Mouse (Mus musculus): Measurements from ENCODE around the gene Abtb1. TPM values are rescaled to one million over a fixed set of nuclear protein-coding genes. Genes with fewer than 3 reads are reported as not detected.

Abtb1 gene
- polyA plus RNA-seq (2012; ENCODE audit: insufficient read depth, insufficient read length, missing spikeins) = 8.6 and 12.6 TPM in 2 replicates

DNA sequence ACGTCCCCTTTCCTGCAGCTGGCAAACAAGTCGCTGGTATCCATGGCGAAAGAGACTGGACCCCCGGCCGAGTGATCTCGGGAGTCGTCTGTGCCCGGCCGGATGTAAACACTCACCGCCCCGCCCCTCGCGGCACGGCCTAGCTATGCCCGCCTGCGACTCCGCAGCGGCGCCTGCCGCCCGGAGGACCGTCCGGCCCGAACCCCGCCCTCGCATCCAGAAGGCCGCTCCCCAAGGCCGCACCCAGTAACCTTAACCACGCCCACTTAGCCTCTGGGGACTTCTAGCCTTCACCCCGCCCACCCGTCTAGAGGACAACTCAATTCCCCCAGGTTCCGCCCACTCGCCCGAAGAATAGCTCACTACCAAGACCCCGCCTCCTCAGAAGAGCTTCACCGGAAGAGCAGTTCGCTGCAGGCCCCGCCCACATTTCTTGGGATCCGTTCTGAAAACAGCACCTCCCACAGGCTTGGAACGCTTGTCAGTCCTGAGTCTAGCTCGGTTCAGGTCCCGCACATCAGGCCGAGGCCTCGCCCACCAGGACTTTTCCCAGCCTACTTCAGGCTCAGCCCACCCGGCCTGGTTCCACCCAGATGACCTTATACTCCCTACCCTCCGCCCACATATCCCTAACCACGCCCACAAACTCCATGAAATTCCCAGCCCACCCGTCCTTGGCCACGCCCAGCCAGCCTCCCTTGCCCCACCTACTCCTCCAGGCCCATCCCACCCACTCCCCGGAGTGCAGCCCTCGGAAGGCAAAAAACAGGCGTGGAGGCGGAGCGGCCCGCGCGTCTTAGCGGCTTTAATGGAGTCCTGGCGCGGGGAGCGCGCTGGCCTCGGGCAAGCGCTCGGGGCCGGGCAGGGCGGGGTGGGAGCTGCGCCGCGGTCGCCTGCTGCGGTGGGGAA is at the start of gene Abtb1:
Gene Abtb1 (minus strand): TSS at position 204 of the 909 bp plus-strand sequence.
- peaks cover 5% of the 10 kb centered on the region; the same call in 1 of the 2 replicates for H3K4me1 ChIP-seq (ENCODE audit: control insufficient read depth, insufficient read depth, insufficient read length, low read length)
- H3K27ac ChIP-seq (replicated peaks; ENCODE audit: low read depth, low read length) = peak within 1 kb of the TSS; percentile 53
- H3K4me3 ChIP-seq (ENCODE audit: insufficient read depth, low read depth, low read length) = peak within 1 kb of the TSS; percentile 73

GRCm38 (mm10) chr6:88890832-88891231 is 49.0 kb upstream of the Abtb1 start:
- Histone ChIP-seq H3K27ac (replicated peaks; ENCODE audit: low read depth, low read length) (no peak overlapping the region), H3K4me1 (ENCODE audit: control insufficient read depth, insufficient read depth, insufficient read length, low read length) (no peaks in the 10 kb centered on the region), H3K4me3 (ENCODE audit: insufficient read depth, low read depth, low read length) (no peak overlapping the region)

DNA sequence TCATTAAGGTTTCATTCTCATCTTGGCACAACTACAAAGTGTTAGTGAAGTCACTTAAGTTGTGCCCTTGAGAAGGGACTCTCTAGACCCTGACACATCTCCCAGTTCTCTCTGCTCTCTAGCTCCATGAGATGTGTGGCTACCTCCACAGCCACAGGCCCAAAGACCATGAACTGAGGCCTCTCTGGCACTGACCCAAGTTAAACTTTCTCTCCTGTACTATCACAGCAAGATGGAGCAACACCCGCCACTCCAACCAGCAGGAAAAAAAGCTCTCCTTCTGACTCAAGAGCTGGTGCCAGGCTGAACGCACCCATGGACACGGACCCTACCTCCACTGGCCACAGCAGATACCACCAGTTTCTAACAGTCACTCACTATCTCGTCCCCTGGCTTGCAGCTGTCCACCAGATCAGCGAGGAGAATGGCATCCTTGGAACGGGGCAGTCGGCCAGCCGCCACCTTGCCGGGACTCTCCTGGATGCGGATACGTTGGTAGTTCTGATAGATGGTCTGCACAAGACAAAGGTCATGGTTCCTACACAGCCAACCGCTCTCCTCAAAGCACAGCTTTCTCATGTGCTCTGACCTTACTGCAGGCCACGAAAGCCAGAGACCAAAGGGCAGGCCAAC is 47.7 kb upstream of the Abtb1 start:
- Histone ChIP-seq H3K4me1 (ENCODE audit: control insufficient read depth, insufficient read depth, insufficient read length, low read length) (no peaks in the 10 kb centered on the region), H3K27ac (replicated peaks; ENCODE audit: low read depth, low read length) (no peak overlapping the region)

GRCm38 (mm10) chr6:88886417-88886967 is 44.7 kb upstream of the Abtb1 start:
- Histone ChIP-seq H3K4me3 (ENCODE audit: insufficient read depth, low read depth, low read length) (no peak overlapping the region), H3K4me1 (ENCODE audit: control insufficient read depth, insufficient read depth, insufficient read length, low read length) (no peaks in the 10 kb centered on the region), H3K27ac (replicated peaks; ENCODE audit: low read depth, low read length) (no peak overlapping the region)

More for the DNA sequence above, 47.7 kb upstream of the Abtb1 start:
- H3K4me3 ChIP-seq (ENCODE audit: insufficient read depth, low read depth, low read length) = no peak overlapping the region

GRCm38 (mm10) chr6:88885644-88886416 is 44.0 kb upstream of the Abtb1 start:
- H3K4me1 ChIP-seq (ENCODE audit: control insufficient read depth, insufficient read depth, insufficient read length, low read length) = no peaks in the 10 kb centered on the region
- no peak overlapping the region for H3K27ac ChIP-seq (replicated peaks; ENCODE audit: low read depth, low read length)
- no peak overlapping the region for H3K4me3 ChIP-seq (ENCODE audit: insufficient read depth, low read depth, low read length)

DNA sequence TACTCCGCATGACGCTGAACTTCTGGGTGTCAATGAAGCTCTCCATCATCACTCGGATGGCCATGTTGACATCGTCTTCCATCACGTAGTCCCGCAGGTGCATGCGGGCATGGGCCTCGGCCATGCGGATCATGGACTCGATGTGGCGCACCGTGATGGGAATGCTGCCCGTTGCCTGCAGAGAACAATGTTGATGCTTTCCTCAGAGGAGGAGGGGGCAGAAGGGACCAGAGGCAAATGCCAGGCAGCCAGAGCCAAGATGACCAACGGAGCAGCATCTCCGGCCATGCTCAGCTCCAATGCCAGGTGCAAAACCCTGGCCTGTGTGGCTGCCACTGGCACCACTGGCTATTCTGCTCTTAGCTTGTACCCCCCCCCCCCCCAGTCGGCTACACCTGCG is 42.9 kb upstream of the Abtb1 start:
- H3K4me3 ChIP-seq (ENCODE audit: insufficient read depth, low read depth, low read length) = no peak overlapping the region
- no peak overlapping the region for H3K27ac ChIP-seq (replicated peaks; ENCODE audit: low read depth, low read length)
- H3K4me1 ChIP-seq (ENCODE audit: control insufficient read depth, insufficient read depth, insufficient read length, low read length) = no peaks in the 10 kb centered on the region

DNA sequence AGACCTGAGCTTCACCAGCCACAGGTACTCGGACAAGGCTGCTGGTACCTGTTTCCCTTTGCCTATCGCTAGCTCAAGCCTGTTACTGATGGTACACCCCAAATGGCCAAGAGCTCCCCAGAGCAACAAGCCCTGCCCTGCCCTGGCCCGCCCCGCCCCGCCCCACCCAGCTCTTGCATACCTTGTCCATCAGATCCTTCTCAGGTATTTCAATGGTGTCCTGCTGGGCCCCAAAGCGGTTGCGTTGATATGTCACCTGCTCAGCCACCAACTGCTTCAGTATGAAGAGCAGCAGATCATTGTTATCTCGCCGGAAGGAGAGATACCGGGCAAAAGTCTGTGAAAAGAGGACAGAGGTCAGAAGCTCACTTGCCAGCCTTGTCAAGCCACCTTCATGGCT is 42.4 kb upstream of the Abtb1 start:
- Histone ChIP-seq H3K4me3 (ENCODE audit: insufficient read depth, low read depth, low read length) (no peak overlapping the region), H3K4me1 (ENCODE audit: control insufficient read depth, insufficient read depth, insufficient read length, low read length) (no peaks in the 10 kb centered on the region), H3K27ac (replicated peaks; ENCODE audit: low read depth, low read length) (no peak overlapping the region)

GRCm38 (mm10) chr6:88881334-88881733 is 39.5 kb upstream of the Abtb1 start:
- Histone ChIP-seq H3K4me3 (ENCODE audit: insufficient read depth, low read depth, low read length) (no peak overlapping the region), H3K4me1 (ENCODE audit: control insufficient read depth, insufficient read depth, insufficient read length, low read length) (no peaks in the 10 kb centered on the region), H3K27ac (replicated peaks; ENCODE audit: low read depth, low read length) (no peak overlapping the region)

GRCm38 (mm10) chr6:88879471-88879870 is 37.7 kb upstream of the Abtb1 start:
- Histone ChIP-seq H3K4me1 (ENCODE audit: control insufficient read depth, insufficient read depth, insufficient read length, low read length) (no peaks in the 10 kb centered on the region; the same call in 1 of the 2 replicates), H3K4me3 (ENCODE audit: insufficient read depth, low read depth, low read length) (no peak overlapping the region), H3K27ac (replicated peaks; ENCODE audit: low read depth, low read length) (no peak overlapping the region)

GRCm38 (mm10) chr6:88874868-88875508 is 33.2 kb upstream of the Abtb1 start, which contains the start of gene Podxl2:
Gene Podxl2, minus strand, starts transcription at chr6:88875044.
- no peak within 1 kb of the TSS for H3K27ac ChIP-seq (replicated peaks; ENCODE audit: low read depth, low read length)
- H3K4me1 ChIP-seq (ENCODE audit: control insufficient read depth, insufficient read depth, insufficient read length, low read length) = no peaks in the 10 kb centered on the region; the same call in 1 of the 2 replicates
- H3K4me3 ChIP-seq (ENCODE audit: insufficient read depth, low read depth, low read length) = peak within 1 kb of the TSS; percentile 53

DNA sequence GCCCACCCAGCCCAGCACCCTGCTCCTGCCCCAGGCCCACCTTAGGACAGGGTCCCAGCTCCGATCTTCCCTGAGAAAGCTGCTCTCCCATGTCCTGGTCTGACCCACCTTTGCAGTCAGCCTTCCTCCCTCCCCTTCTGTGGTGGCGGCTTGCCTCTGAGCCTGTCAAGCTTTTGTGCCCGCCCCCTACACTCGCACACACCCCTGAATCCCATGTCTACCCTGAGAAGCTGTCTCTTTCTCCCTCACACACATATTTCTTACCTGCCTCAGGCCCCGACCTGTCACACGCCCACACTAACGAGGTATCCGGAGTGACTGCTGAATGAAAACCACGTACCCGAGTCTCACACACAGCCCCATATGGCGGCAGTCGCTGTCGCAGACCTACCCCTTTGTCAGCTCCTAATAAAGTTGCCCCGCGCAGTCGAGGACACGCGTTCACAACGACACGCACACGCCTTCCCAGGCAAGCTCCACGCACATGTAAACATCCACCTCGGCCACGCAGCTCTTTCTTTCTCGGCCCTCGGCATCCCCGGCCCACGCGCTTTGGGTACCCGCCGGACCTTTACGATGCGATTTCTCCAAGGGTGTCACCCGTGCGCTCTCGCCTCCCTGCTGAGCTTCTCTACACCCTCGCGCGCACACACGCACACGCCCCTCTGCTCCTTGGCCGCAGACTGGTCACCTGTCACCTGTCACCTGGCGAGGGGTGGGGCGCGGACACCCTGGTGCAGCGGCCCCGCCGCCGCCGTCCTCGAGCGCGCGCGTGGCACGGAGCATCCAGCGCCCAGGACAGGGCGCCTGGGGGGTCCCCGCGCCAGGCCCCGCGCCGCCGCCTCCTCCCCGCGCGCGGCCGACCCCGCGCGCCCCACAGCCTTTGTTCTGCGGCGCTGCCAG is 32.4 kb upstream of the Abtb1 start:
- H3K27ac ChIP-seq (replicated peaks; ENCODE audit: low read depth, low read length) = no peak overlapping the region
- H3K4me3 ChIP-seq (ENCODE audit: insufficient read depth, low read depth, low read length) = peak overlapping the region; percentile 53
- no peaks in the 10 kb centered on the region; the same call in 1 of the 2 replicates for H3K4me1 ChIP-seq (ENCODE audit: control insufficient read depth, insufficient read depth, insufficient read length, low read length)

DNA sequence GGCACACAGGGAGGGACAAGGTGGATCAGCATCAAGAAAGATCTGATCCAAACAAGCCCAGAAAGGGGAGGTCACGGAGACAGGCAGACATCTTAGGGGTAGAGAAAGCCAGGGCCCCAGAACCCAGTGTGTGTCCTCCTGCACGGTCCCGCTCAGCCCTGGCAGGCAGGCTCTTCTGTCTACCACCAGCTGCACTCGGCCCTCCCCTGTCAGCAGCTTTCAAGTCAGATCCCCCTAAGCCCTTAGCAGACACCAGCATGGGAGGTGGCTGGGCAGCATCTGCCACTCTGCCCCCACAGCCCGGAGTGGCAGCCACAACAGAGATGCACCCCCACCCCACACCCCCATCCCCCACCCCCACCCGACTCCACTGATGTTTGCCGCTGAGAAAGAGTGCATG is 31.0 kb upstream of the Abtb1 start:
- H3K4me1 ChIP-seq (ENCODE audit: control insufficient read depth, insufficient read depth, insufficient read length, low read length) = no peaks in the 10 kb centered on the region; the same call in 1 of the 2 replicates
- no peak overlapping the region for H3K4me3 ChIP-seq (ENCODE audit: insufficient read depth, low read depth, low read length)
- H3K27ac ChIP-seq (replicated peaks; ENCODE audit: low read depth, low read length) = no peak overlapping the region

DNA sequence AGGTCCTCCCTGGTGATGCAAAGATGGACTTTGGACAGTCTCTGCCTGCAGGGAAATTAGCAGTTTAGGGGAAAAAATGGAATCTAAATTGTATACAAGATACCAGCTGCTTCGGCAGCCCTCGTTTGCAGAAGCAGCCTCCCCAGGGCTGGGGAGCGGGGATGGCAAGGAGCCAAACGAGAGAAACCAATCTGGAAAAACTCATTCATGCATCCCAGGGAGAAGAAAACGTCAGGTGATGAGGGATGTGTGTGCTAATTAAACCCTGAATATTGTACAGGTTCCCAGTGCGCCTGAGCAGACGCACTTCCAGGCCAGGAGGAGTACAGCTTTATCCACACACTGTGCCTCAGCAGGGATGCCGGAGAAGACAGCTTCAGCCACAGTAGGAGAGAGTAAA is 29.8 kb upstream of the Abtb1 start:
- no peaks in the 10 kb centered on the region; the same call in 1 of the 2 replicates for H3K4me1 ChIP-seq (ENCODE audit: control insufficient read depth, insufficient read depth, insufficient read length, low read length)
- no peak overlapping the region for H3K4me3 ChIP-seq (ENCODE audit: insufficient read depth, low read depth, low read length)
- no peak overlapping the region for H3K27ac ChIP-seq (replicated peaks; ENCODE audit: low read depth, low read length)

Measured in brown adipose tissue, adult 24 weeks (tissue).